Mouse (Mus musculus) heart, adult 11 months (tissue): Measurements from ENCODE around the gene Rpl29.

Experiments used
- DNase-seq: peaks from one replicate; pipeline ENCODE4 v3.0.0; 2022

The Rpl29 gene

GRCm38 (mm10) chr9:106417841-106418625 lies 11.2 kb upstream of the Rpl29 start:
- DNase-seq: peak; percentile 99

- peak; percentile 89 for DNase-seq
Observed at GRCm38 (mm10) chr9:106420608-106421007, 8.6 kb upstream of the Rpl29 start.

GRCm38 (mm10) chr9:106421033-106421864 lies 8.0 kb upstream of the Rpl29 start:
- no peak for DNase-seq

GRCm38 (mm10) chr9:106421865-106422160 lies 7.4 kb upstream of the Rpl29 start:
- peak; percentile 98 for DNase-seq

GRCm38 (mm10) chr9:106428719-106429220 lies 484 bp upstream of the Rpl29 start:
- DNase-seq: no peak

- no peak for DNase-seq
Observed at GRCm38 (mm10) chr9:106430015-106430264, 686 bp downstream of the Rpl29 start.

- no peak for DNase-seq
Observed at GRCm38 (mm10) chr9:106433389-106433788, 4.1 kb downstream of the Rpl29 start.

- DNase-seq: peak; percentile 94
Observed at GRCm38 (mm10) chr9:106436566-106436965, 7.3 kb downstream of the Rpl29 start.

- no peak for DNase-seq
Observed at GRCm38 (mm10) chr9:106442680-106443079, 13.4 kb downstream of the Rpl29 start.

- DNase-seq: no peak
Observed at GRCm38 (mm10) chr9:106444836-106445235, 15.6 kb downstream of the Rpl29 start.

- DNase-seq: peak; percentile 100
Observed at GRCm38 (mm10) chr9:106447348-106447747, 18.1 kb downstream of the Rpl29 start, which contains the start of the genes Abhd14b and Abhd14a. Gene Abhd14b (plus strand): TSS chr9:106447459. Gene Abhd14a (minus strand): TSS chr9:106447678.

- DNase-seq: no peak
Observed at GRCm38 (mm10) chr9:106447951-106448350, 18.7 kb downstream of the Rpl29 start.

GRCm38 (mm10) chr9:106448498-106449031 lies 19.3 kb downstream of the Rpl29 start:
- peak; percentile 99 for DNase-seq

GRCm38 (mm10) chr9:106449947-106450346 lies 20.7 kb downstream of the Rpl29 start:
- DNase-seq: peak; percentile 94

GRCm38 (mm10) chr9:106450661-106451060 lies 21.4 kb downstream of the Rpl29 start:
- peak; percentile 95 for DNase-seq

GRCm38 (mm10) chr9:106451298-106451697 lies 22.0 kb downstream of the Rpl29 start:
- peak; percentile 92 for DNase-seq

GRCm38 (mm10) chr9:106451899-106452298 lies 22.6 kb downstream of the Rpl29 start:
- DNase-seq: peak; percentile 92

GRCm38 (mm10) chr9:106452351-106452750 lies 23.1 kb downstream of the Rpl29 start:
- DNase-seq: no peak

GRCm38 (mm10) chr9:106452821-106453220 lies 23.6 kb downstream of the Rpl29 start:
- peak; percentile 96 for DNase-seq

- peak; percentile 98 for DNase-seq
Observed at GRCm38 (mm10) chr9:106453271-106454070, 24.2 kb downstream of the Rpl29 start, which contains the start of gene Pcbp4. Gene Pcbp4 (plus strand): TSS chr9:106453291.

- DNase-seq: peak; percentile 95
Observed at GRCm38 (mm10) chr9:106454071-106454761, 25.0 kb downstream of the Rpl29 start.
